Mouse (Mus musculus) thymus, postnatal 36 days (tissue): ENCODE results near the gene Ggn.
"Not testable (repeated sequence)": the region's sequence is repeated elsewhere in the genome, so short reads cannot be mapped to it uniquely, and the experiment has no call there.

Experiments
- DNase-seq, 2 experiments: peaks; one replicate each; pipeline ENCODE4 v3.0.0; 2022; ENCODE audit warnings: mixed read lengths in 2 of 2

The Ggn gene

DNA sequence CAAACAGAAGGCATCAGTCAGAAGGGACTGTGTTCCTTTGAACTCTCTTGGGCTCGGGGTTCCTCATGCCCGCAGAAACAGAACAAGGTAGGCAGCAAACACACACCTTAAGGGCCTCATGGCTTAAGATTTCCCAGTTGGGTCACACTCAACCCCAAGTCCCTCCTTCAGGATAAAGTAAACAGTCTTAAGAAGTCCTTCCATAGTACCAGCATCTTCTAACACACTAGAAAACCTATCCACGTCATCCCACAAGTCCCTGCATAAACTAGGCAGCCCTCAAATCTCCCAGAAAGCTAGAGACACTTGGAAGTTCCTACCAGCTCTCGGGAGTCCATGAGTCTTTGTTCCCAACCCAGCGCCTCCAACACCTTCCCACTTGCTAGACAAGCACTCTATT is 7.7 kb upstream of the Ggn start:
- no peak for DNase-seq

DNA sequence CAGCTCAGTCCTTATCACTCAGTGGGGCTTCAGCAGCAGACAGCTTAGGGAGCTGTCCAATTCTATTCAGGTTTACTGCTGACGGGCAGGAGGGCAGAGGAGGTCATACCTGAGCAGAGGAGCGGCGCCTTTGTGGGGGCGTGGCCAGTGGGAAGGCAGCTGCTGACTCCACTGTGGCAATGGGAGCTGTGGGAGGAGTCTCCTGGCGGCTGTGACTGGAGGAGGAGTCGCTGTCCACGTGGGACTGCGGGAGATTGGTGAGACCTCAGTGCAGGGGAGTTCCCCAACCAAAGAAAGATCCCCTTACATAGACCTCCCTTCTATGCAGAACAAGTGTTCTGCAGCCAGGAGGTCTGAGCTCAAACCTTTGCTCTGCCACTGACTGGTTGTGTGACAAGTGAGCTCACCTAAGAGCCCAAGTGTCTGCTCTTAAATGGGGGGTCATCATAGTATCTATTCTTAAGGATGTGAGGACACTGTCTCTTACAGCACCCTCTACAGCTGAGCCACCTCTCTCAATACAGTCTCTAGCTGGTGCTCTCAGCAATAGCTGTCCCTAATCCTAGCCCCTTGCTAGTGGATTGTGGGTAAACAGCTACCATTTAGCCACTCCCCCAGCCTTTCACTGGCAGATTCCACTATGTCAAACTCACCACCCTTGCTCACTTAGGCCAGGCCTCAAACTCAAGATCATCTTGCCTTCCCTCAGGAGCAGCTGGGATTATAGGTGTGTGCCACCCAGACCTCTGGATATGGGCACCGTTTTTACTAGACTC is 7.1 kb upstream of the Ggn start:
- peak in 1 of 2 experiments; percentile 67 for DNase-seq

DNA sequence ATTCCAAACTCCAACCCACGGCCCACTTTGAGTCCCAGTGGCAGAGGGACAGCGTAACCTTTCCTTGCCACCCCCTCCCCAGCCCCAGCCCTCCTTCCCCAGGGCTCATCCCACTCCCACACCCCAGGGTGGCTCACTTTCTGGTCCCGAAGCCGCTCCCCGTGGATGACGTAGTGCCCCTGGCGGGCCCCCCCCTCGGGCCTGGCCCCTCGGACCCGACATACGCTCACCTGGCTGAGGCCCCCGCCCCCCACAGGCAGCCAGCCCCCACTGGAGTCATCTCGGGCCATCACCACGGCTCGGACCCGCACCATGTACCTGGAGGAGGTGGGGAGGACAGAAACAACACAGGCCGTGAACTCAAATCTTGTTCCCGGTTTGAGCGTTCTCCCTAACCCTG is 2.4 kb upstream of the Ggn start:
- no peak for DNase-seq

DNA sequence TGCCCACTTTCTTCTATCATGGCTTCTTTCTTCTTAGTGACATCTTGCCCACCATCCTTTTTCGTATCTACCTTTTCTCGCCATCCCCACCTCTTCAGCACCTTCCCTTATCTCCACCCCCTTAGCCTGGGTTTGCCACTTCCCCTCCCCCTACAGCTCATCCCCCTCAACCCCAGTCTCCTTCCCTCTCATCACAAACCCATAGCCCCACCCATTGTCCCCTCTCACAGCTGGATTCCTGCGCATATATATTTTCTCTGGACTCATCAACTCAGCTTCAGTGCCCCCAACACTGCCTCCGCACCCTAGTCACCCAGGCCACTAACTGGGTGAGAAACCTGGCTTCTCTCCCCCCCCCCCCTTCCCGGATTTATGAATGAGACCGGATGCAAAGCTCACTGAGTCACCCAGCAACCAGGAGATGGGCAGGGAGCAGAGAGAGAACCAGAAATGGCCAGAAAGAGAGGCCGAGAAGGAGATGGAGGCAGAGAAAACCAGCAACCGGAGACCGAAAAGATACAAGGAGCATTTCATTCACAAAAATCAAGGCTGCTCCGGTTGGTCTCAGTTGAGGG is 1.8 kb upstream of the Ggn start:
- DNase-seq = no peak

DNA sequence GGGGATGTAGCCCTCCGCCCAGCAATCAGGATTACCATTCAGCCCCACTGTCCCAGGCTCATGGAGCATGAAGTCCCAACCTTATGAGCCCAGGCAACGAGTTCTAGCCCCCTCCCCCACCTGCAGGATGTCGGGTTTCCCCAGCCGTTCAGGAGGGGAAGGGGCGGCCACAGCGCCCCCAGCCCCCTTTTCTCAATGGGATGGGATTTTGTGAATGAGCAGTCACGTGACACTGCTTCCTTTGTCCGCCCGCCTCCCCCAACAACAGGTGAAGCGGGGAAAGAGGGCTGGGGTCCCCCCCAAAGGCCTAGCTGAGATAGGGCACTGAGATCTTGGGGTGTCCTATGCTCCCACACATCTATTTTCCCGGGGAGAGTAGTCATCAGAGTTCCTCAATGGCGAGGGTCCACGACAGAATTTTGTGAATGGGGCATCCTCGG is 1.2 kb upstream of the Ggn start:
- no peak for DNase-seq

DNA sequence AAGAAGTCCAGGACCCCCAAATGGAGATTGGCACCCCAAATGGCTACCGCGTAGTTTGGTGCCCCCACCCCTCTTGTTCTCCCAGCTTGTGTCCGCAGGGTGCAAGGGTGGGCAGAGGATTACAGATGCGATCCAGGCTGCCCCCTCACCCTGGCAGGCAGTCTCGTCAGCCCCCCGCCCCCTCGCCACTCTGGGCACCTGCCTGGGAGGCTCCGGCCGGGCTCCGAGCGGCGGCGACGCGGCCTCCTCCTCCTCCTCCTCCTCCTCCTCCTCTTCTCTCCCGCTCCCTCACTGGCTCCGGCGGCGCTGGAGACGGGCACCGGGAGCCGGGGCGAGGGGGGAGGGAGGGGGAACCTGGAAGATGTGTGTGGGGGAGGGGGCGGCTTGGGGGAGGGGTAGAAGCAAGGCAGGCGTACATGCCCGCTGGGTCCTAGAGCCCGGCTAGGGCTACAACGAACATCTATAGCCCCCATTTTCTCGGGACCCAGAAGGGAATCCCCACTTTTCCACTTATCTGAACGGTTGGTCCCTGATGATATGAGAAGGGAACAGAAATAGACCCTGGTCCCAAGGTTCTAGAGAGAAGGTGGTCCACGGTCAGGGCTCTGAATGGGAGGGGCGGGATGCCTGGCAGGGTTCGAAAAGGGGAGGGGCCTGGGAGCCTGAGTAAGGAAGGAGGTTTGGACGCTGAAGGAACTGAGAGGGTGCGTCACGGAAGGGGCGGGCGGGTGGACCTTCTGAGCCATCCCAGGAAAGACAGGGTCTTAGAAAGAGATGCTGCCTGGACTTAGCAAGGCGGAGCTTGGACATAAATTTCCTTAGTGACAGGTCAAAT is 562 bp upstream of the Ggn start:
- peak in 1 of 2 experiments; percentile 48 for DNase-seq

DNA sequence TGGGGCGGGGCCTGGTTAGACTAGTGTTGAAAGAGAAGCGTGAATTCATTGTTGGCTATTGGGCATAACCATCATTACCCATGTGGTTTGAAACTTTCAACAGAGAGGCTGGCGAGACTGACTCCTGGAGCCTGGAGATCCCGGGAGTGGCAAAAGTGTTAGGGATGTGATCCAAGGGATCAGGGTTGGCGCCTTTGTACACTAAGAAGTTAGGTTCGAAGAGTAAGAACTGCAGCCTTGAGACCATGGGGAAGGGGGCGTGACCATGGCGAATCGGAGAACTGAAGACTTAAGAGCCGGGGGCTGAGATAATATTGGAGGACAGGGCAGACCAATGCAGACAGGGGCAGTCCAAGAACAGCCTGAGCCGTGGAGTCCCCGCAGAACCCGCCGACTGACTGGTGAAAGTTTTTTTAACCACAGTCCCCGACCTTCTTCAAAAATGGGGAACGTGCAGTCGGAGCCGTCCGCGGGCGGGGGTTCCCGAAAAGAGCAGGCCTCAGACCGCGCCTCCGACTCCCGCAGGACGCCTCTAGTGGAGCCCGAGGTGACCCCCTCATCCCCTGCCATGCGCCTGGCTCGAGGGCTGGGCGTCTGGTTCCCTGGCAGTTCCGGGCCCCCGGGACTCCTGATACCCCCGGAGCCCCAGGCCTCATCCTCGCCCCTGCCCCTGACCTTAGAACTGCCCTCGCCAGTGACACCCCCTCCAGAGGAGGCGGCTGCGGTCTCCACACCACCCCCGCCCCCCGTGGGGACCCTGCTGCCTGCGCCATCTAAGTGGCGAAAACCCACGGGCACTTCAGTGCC is 948 bp downstream of the Ggn start:
- peak in 1 of 2 experiments; percentile 33 for DNase-seq

DNA sequence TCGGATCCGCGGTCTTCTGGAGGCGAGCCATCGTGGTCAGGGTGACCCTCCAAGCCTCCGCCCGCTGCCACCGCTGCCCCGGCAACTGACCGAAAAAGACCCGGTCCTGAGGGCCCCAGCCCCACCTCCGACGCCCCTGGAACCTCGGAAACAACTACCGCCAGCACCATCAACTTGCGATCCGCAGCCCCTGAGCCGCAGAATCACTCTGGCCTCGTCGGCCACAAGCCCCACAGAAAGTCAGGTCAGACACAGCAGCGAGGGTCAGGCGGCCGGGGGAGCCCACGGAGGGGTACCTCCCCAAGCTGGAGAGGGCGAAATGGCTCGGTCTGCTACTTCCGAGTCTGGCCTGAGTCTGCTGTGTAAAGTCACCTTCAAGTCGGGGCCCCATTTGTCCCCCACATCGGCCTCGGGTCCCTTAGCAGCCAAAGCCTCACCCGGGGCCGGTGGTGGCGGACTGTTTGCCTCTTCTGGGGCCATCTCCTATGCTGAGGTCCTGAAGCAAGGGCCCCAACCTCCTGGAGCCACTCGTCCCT is 1.6 kb downstream of the Ggn start:
- DNase-seq = no peak

DNA sequence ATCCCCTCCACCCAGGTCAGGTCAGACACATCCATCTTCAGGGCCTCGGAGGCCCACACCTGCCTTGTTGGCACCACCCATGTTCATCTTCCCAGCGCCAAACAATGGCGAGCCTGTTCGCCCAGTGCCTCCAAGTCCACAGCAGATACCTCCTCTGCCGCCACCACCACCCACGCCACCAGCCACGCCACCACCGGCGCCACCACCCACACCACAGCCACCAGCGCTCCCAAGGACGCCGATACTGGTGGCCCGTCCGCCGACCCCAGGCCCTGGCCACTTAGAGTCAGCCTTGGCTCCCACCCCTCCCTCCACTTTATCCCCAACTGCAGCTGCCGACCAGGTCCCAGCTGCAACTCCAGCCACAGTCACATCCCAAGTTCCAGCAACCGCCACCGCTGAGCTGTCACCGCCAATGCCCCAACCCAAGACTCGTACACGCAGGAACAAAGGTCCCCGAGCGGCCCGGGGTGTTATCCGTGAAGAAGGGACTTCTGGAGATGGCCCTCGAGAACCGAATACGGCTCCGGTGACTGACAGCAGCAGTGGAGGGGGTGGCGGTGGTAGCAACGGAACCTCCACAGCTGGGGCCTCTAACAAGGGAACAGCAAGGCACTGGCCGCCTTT is 2.5 kb downstream of the Ggn start:
- DNase-seq = no peak

DNA sequence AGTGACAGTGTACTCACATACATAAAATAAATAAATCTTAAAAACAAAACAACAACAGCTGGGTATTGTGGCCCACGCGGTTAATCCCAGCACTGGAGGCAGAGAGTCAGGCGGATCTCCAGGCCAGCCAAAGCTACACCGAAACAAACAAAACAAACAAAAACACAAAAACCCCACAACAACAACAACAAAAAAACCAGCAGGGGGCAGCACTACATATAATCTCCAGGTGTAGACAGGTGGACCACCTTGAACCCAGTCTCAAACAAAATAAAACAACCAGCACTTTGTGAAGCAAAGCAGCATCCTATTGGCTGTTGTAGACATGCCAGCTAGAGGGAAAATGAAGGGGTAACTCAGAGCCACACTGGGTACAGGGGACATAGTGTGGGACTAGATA is 8.1 kb downstream of the Ggn start:
- no peak for DNase-seq

DNA sequence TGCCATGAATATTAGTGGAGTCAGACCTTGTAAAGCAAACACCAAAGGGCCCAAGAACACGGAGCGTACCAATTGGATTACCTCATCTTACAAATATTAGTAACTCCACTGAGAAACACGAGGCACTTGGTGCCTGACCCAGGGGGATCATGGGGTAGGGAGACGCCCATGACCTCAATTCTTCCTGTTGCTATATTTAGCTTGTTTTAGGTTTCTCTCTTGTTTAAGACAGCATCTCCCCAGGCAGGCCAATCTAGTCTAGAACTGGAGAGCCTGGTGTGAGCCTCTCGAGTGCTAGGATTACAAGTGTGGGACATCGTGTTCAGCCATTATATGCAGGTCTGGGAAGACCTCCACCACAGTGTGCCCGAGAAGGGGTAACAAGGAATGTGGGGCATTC is 9.3 kb downstream of the Ggn start:
- no peak for DNase-seq

DNA sequence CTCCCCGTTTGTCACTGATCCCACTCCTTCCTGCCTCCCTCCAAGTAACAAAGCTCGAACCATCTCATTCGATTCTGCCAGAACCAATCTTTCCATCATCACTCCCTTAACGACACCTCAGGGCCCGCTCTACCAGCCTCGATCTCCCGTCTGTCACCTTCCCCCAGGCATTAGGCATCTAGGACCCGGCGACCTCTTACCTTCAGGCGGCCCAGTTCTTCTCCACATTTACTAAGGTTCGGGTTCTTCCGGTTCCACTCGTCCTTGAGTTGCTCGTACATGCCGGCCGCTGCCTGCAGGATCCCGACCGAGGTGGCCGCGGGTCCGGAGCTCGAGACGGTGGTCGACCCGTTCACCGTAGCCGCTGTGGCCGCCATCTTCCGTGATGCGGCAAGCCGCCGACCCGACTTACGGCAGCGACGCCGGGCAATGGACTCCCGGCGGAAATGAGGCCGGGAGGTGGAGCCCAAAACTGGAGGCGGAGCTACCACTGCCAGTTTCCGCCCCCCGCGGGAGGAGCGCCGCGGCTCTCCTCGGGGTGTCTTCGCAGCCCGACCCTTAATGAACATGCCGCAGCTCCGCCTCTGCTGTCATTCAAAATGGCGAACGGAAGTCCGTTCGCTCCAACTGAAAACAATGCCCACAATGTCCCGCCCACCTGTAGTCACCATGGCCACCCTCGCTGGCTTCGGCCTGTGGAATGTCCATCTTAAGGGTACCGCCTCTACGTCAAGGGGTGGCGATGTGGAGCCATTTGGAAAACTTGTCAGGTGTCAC is 10.3 kb downstream of the Ggn start, which contains the start of gene Psmd8:
Psmd8 (minus strand) TSS at position 625 of the 777 bp plus-strand sequence.
- DNase-seq = peak; percentile 96 to 98

DNA sequence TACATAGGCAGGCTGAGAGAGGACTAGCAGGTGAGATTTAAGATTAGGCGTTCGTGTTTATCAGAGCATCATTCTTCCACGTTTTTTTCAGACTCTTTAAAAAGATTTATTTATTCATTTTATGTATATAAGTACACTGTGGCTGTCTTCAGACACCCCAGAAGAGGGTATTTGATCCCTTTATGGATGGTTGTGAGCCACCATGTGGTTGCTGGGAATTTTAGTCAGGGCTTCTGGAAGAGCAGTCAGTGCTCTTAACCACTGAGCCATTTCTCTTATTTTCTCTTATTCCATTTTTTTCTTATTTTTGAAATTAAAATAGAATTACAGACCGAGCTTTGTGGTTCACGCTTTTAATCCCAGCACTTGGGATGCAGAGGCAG is 10.8 kb downstream of the Ggn start:
- DNase-seq = no peak

DNA sequence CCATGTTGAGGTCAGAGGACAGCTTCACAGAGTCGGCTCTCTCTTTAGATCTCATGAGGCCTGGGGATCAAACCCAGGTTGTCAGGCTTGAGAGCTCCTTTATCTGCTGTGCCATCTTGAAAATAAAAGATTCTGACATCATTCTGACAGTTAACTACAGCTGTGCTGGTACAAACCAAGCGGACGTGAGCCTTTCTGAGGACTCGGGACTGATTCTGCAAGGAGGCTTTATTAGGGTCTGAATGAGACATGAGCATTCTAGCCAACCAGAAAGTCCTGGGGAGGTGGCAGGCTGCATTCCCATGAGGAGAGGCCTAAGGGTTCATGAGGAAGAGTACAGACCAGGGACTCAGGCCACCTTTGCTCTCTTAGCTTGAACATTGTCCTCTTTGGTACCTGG is 11.3 kb downstream of the Ggn start:
- not testable (repeated sequence) for DNase-seq

DNA sequence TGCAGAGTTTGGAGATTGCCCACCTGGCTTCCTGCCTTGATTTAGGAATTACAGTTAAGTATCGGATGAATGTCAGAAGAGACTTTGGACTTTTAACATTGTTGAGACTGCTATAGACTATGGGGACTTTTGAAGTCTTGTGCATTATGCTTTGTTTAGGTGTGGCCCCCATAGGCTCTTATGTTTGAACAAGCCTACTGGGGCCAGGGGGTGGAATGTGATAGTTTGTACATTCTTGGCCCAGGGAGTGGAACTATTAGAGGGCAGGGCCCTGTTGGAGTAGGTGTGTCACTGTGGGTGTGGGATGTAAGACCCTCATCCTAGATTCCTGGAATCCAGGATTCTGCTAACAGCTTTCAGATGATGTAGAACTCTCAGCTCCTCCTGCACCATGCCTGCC is 24.2 kb downstream of the Ggn start:
- not testable (repeated sequence) for DNase-seq

DNA sequence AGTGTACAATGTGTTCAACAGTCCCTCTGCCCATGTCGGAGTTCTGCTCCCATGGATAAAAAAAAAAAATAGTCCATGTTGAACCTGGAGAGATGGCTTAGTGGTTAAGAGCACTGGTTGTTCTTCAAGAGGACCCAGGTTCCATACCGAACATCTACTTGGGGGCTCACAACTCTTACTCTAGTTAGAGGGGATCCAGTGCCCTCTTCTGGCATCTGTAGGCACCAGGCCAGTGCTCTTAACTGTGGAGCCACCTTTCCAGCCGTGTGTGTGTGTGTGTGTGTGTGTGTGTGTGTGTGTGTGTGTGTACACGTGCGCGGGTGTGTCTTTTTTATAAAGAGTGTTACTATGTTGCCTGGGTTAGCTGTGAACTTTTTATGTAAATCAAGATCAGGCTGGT is 32.6 kb downstream of the Ggn start:
- DNase-seq = no peak

DNA sequence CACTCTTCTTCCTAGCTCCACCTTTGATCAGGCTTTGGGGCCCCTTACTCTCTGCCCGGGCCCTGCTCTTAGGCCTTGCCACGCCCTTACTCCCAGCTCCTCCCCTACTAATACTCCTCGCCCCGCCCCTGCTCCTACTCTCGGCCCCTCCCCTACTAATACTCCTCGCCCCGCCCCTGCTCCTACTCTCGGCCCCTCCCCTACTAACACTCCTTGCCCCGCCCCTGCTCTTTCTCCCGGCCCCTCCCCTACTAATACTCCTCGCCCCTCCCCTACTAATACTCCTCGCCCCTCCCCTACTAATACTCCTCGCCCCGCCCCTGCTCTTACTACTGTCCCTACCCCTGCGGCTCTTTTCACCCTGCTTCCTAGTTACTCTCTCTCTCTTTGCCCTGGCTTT is 41.0 kb downstream of the Ggn start:
- peak in 1 of 2 experiments; percentile 39 for DNase-seq

DNA sequence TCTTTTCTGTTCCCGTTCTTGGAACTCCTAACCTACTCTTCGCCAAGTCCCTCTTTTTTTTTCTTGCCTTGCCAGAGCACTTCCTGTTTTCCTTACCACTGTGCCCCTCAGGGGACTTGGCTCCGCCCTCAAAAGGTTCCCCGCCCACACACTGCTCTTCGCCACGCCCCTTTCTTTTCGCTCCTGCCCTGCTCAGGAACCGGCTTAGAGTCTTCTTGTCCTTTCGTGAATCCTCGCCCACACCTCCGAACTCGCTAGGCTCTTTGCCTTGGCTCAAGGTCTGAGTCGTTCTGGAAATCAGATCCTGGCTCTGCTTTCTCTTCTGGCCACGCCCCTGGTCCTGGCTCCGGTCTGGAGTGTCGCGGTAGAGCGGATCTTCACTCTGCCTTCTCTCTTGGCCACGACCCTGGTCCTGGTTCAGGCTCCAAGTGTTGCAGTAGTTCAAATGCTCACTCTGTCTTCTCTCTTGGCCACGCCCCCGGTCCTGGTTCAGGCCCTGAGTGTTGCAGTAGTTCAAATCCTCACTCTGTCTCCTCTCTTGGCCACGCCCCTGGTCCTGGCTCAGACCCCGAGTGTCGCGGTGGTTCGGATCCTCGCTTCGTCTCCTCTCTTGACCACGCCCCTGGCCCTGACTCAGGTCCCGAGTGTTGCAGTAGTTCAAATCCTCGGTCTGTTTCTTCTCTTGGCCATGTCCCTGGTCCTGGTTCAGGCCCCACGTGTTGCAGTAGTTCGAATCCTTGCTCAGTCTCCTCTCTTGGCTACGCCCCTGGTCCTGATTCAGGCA is 41.6 kb downstream of the Ggn start:
- DNase-seq = peak; percentile 84 to 88

DNA sequence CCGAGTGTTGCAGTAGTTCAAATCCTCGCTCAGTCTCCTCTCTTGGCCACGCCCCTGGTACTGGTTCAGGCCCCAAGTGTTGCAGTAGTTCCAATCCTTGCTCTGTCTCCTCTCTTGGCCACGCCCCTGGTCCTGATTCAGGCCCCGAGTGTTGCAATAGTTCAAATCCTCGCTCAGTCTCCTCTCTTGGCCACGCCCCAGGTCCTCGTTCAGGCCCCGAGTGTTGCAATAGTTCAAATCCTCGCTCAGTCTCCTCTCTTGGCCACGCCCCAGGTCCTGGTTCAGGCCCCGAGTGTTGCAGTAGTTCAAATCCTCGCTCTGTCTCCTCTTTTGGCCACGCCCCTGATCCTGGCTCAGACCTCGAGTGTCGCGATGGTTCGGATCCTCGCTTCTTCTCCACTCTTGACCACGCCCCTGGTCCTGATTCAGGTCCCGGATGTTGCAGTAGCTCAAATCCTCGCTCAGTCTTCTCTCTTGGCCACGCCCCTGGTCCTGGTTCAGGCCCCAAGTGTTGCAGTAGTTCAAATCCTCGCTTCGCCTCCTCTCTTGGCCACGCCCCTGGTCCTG is 42.3 kb downstream of the Ggn start:
- no peak for DNase-seq
